Mouse (Mus musculus) frontal cortex, adult (tissue): ENCODE data around the gene Tsacc.

ENCODE experiments used
- ATAC-seq: cut with Nextera tagmentation; 2 replicates; pipeline ENCODE4 v1.9.2; 2017; ENCODE audit warnings: mild to moderate bottlenecking, moderate library complexity, mixed read lengths; ENCODE audit not compliant: low TSS enrichment

Tsacc gene

GRCm38 (mm10) chr3:88239446-88239845, 57.4 kb downstream of the Tsacc start:
- no peak for ATAC-seq

DNA sequence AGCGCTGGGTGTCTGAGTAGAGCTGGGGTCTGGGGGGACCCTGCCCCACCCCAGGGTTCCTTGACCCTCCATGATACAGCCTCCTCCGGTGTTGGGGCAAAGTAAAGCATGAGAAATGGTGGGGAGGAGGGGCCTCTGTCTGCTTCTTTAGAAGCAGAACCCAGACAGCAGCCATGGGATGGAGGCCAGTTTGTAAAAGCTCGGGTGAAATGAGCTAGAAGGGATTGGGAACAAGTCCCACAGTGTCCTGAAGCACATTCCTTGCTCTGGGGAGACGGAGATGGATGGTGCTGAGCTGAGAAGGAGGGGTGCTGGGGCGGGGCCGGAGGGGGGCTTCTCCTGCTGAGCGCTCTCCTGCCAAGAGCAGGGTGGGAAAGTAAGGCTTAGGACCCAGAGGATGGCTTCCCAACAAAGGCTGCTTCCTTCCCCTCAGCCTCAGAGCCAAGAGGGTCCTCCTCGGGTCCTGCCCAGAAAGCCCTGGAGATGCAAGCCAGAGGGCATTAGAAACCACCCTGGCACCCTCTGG, 57.9 kb downstream of the Tsacc start:
- ATAC-seq, result no peak

- ATAC-seq, result no peak
These were observed 59.1 kb downstream of the Tsacc start for GRCm38 (mm10) chr3:88237556-88238194.

GRCm38 (mm10) chr3:88237161-88237555, 59.6 kb downstream of the Tsacc start:
- no peak for ATAC-seq

DNA sequence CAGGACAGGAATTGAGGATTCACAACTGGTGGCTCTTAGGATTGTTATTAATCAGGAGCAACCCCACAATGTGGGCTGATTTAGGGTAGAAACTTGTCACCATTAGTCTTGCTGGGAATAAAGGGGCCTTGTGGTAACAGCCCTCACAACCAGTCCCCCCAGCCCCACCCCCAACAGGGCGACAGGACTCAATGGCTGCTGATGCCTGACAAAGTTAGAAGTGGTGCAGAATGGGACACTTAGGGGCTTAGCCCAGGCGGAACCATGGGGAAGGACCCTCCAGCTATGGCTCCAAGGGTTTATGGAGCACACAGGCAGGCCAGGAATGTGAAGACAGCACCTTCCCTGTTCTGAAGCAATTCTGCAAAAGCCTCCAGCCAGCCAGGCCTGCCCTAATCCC, 61.2 kb downstream of the Tsacc start:
- no peak for ATAC-seq

GRCm38 (mm10) chr3:88235216-88235615, 61.6 kb downstream of the Tsacc start:
- ATAC-seq, result no peak

- ATAC-seq, result no peak
These were observed 62.8 kb downstream of the Tsacc start for GRCm38 (mm10) chr3:88234041-88234440.

GRCm38 (mm10) chr3:88232851-88233649, 63.7 kb downstream of the Tsacc start:
- no peak for ATAC-seq
